Mouse (Mus musculus) midbrain, embryonic 10.5 days (tissue): Measurements from ENCODE around the gene Tbxas1. TPM values are rescaled to one million over a fixed set of nuclear protein-coding genes. Genes with fewer than 3 reads are reported as not detected.

ENCODE experiments used
- DNase-seq: peaks from one replicate; pipeline ENCODE4 v3.0.0-alpha.2; 2017; ENCODE audit warnings: low spot score
- H3K27ac ChIP-seq: fragments of 300-500 bp; sonication (generic); replicated peaks from 2 replicates; pipeline ENCODE4 v1.5.1; 2016; ENCODE audit warnings: mild to moderate bottlenecking
- H3K27me3 ChIP-seq: fragments of 300-500 bp; sonication (generic); 2 replicates; pipeline ENCODE4 v1.6.1; 2016; ENCODE audit warnings: low read depth, mild to moderate bottlenecking; ENCODE audit not compliant: poor library complexity, severe bottlenecking
- H3K36me3 ChIP-seq: fragments of 300-500 bp; sonication (generic); 2 replicates; pipeline ENCODE4 v1.6.1; 2016; ENCODE audit warnings: mild to moderate bottlenecking, moderate library complexity
- H3K4me1 ChIP-seq: fragments of 300-500 bp; sonication (generic); 2 replicates; pipeline ENCODE4 v1.6.1; 2016
- H3K4me3 ChIP-seq: fragments of 300-500 bp; sonication (generic); 2 replicates; pipeline ENCODE4 v1.5.1; 2016; ENCODE audit warnings: mild to moderate bottlenecking, moderate library complexity
- H3K9me3 ChIP-seq: fragments of 300-500 bp; sonication (generic); replicated peaks from 2 replicates; pipeline ENCODE4 v1.6.1; 2016; ENCODE audit warnings: mild to moderate bottlenecking
- WGBS: fragments of 180-500 bp; shearing (Covaris S2); methylation state at CpG from one replicate; pipeline ENCODE4 v1.1.7; 2016; 5-methylcytosine and 5-hydroxymethylcytosine counted together
- polyA plus RNA-seq: library from polyadenylated mRNA; unstranded; fragments of >200 nt; fragmentation: Nextera tagmentation; extraction: Ambion mirVana; gene quantifications from 2 replicates; pipeline ENCODE4 v1.2.1, GENCODE M21; 2016

The Tbxas1 gene
- polyA plus RNA-seq, 1 experiment from 2014 or later: 1.1 TPM

- Histone ChIP-seq H3K4me1 (peaks cover 25% of the 10 kb centered on the region), H3K9me3 (no peaks in the 10 kb centered on the region), H3K27me3 (no peaks in the 10 kb centered on the region), H3K4me3 (no peak overlapping the region), H3K36me3 (no peaks in the 10 kb centered on the region), H3K27ac (no peak overlapping the region)
- WGBS: 78% methylated on average over 3 of the region's 3 CpGs
- DNase-seq: no peak
Measured at GRCm38 (mm10) chr6:39058936-39059335, 183.7 kb downstream of the Tbxas1 start.

DNA sequence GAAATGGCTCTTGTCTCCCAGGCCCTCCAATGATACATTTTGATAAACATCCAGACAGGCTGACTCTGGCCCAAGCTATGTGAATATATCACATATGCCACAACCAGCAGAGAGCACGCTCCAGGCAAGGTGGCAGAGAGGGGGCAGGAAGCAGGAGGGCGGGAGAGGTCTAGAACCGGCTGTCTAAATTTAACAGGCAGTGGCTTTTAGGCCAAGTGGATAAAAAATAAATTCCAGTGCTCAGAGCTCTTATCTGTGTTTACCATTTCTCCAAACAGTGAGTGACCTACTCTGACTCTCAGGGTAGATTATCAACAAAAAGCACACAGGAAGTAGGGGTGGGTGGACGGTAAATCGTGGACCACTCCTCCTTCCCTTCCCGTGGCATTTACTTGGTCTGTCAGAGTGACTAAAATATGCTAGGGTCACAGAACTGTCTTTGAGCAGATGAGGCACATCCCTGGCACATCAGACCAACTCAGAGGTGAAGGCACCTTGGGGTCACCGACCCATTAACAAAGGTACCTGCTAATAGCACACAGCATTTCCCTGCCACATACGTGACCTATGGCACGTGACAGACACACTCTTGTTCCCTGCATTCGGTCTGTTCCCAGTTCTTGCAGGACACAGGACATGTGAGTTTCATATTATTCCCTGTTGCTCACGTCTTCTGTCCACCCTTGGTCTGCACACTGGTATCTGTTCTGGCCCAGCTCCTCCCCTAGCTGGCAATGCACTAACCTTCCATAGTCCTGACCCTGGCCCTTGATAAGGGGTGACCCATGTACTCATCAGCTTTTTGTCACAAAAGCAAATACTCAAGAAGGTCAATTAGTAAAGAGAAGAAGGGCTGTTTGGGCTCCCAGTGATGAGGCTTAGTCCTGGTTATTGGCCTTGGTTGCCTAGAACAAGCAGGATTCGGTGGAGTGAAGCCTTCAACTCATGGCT lies 184.6 kb downstream of the Tbxas1 start:
- WGBS: 88% methylated on average over 12 of the region's 12 CpGs
- H3K36me3 ChIP-seq: no peaks in the 10 kb centered on the region

DNA sequence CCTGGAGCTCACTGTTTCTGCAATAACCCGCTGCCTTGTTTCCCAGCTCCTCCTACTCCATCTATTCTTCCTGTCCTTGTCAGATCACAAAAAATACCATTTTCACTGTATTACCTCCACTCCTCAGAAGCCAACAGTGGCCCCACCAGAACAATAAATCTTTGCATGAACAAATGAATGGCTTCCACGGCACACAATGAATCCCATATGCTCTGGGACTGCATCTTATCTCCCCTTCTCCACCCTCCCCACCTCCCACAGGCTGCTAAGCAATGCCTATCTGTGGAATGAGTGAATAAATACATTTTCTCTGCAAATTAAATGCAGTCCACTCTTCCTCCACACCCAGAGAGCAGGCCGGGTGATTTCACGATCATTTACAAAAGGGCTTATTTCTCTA lies 186.0 kb downstream of the Tbxas1 start:
- 72% methylated on average over 4 of the region's 4 CpGs for WGBS

More for the DNA sequence above, 184.6 kb downstream of the Tbxas1 start:
- H3K27ac ChIP-seq: 0 out of 2 replicates have a peak overlapping the region, but pooled peaks have one; percentile 23
- H3K27me3 ChIP-seq: no peaks in the 10 kb centered on the region
- H3K4me1 ChIP-seq: peaks cover 25% of the 10 kb centered on the region
- H3K4me3 ChIP-seq: no peak overlapping the region
- DNase-seq: no peak
- H3K9me3 ChIP-seq: no peaks in the 10 kb centered on the region

DNA sequence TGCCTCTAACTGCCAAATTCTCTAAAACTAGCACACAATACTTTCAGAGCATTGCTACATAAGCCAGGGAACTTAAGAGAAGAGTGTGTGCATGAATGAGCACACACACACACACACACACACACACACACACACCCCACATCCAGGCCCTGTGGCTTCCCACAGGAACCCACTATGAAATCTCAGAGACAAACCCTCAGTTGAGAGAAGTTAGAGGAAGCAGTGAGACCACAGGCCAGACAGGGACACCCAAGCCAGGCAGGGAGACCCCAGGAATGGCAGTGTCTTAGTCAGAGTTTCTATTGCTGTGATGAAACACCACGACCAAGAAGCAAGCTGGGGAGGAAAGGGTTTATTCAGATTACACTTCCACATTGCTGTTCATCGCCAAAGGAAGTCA lies 188.3 kb downstream of the Tbxas1 start:
- H3K36me3 ChIP-seq: no peaks in the 10 kb centered on the region
- H3K4me1 ChIP-seq: peaks cover 20% of the 10 kb centered on the region
- no peak overlapping the region for H3K4me3 ChIP-seq
- no peaks in the 10 kb centered on the region for H3K9me3 ChIP-seq
- no peaks in the 10 kb centered on the region for H3K27me3 ChIP-seq
- DNase-seq: no peak
- WGBS: 69% methylated on average over 2 of the region's 2 CpGs
- no peak overlapping the region for H3K27ac ChIP-seq

More for the DNA sequence above, 186.0 kb downstream of the Tbxas1 start:
- Histone ChIP-seq H3K27me3 (no peaks in the 10 kb centered on the region), H3K4me1 (peaks cover 20% of the 10 kb centered on the region), H3K27ac (peak overlapping the region; percentile 69), H3K4me3 (no peak overlapping the region), H3K36me3 (no peaks in the 10 kb centered on the region), H3K9me3 (no peaks in the 10 kb centered on the region)
- DNase-seq: no peak

DNA sequence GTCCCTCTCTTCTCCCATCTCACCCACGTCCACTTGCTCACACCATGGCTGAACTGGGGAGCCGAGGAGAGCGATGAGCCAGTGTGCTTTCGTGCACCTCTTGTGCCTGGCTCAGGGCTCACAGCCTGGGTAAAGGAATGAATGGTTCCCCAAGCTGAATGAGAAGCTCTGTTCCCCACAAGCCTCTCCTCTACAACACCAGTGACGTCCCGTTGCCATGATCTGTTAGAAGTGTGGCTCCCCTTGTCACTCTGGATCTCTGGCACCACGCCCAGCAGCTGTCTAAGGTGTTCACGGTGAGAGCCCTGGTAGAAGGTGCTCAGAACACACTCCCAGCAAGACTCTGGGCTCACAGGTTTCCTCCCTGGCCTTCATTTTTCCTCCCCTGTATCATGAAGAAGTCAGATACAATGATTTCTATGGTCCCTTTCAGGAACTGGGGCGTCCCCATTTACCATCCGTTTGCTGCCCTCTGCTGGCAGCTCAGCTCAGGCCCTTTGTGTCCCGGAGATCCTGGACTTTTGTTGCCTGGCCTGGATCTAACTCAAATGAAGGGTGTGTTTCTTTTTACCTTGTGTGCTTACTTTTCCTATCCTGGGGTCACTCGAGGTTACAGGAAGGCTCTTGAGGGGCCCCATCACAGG lies 191.9 kb downstream of the Tbxas1 start:
- 47% methylated on average over 12 of the region's 12 CpGs for WGBS
- Histone ChIP-seq H3K9me3 (0 out of 2 replicates have a peak, but pooled peaks cover 3% of the 10 kb centered on the region), H3K4me3 (no peak overlapping the region), H3K27me3 (no peaks in the 10 kb centered on the region), H3K27ac (peak overlapping the region; percentile 46; the same call in 1 of the 2 replicates), H3K36me3 (no peaks in the 10 kb centered on the region), H3K4me1 (no peaks in the 10 kb centered on the region)
- peak; percentile 79 for DNase-seq

DNA sequence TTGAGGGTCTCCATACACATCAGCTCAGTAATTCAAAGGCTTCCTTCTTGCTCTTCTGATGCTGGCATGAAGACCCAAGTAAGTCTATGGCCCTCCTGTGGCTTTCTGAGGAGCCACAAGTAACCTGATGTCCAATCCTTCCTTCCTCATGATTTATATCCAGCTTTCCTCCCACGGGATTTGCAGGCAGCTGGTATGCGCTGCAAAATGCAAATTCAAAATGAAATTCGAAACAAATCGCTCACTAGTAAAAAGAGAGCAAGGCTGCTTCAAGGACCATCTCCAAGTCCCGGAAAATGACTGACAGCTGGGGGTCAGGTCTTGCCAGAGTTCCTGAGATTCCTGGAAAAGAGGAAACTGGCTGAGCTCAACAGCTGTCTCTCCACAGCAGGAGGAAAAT lies 197.5 kb downstream of the Tbxas1 start:
- 81% methylated on average over 5 of the region's 5 CpGs for WGBS
- Histone ChIP-seq H3K27ac (no peak overlapping the region), H3K27me3 (no peaks in the 10 kb centered on the region), H3K4me1 (peaks cover 6% of the 10 kb centered on the region; the same call in 1 of the 2 replicates), H3K36me3 (no peaks in the 10 kb centered on the region), H3K9me3 (0 out of 2 replicates have a peak, but pooled peaks cover 3% of the 10 kb centered on the region), H3K4me3 (no peak overlapping the region)
- no peak for DNase-seq

DNA sequence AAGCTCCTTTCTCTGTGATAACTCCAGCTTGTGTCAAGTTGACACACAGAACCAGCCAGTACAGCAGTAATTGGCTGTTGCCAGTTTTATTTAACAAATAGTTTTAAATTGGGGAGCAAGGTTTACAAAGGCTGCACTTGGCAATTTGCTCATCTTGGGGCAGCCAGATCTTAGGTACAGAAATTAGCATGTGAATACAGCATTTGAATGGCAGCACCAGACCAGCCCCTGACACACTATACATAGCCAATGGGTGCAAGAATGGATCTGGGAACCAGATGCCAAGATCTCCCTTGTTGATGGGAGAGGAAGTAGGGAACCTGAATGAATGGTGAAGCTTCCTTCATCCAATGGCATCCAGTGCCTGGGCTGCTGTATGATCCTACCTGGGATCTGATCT lies 199.0 kb downstream of the Tbxas1 start:
- Histone ChIP-seq H3K9me3 (0 out of 2 replicates have a peak, but pooled peaks cover 3% of the 10 kb centered on the region), H3K27me3 (no peaks in the 10 kb centered on the region), H3K4me1 (peaks cover 6% of the 10 kb centered on the region; the same call in 1 of the 2 replicates), H3K36me3 (no peaks in the 10 kb centered on the region), H3K27ac (no peak overlapping the region), H3K4me3 (no peak overlapping the region)
- DNase-seq: no peak

DNA sequence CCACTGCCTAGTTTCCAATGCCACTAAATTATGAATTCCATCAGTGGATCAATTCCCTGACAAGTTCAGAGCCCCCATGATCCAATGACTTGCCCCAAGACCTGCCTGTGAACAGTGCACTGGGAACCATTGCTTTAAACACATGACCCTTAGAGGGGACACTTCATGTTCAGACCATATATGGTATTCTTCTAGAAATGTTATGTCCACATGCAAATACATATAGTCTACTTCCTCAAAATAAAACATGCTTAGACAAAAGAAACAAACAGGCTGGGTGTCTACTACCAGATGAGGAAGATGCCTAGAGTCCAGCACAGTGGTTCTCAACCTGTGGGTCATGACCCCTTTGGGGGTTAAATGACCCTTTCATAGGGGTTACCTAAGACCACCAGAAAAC lies 201.3 kb downstream of the Tbxas1 start:
- no peak overlapping the region for H3K4me3 ChIP-seq

DNA sequence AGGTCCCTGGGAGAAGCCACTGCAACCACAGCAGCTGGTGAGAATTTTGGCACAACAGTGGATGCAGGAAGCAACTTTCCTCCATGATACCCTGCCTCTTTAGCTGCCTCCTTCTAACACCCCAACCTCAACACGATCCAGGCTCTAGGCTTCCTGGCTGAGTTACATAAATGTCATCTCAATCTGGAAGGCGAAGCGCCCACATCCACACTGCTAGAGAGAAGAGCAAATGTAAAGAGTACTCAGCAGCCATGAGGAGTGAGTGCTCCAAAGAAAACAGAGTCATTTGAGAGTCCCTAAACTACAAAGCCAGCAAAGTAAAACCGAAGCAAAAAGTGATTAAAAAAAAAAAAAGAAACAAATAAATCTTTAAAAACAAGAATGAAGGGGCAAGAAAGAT lies 229.4 kb downstream of the Tbxas1 start:
- no peaks in the 10 kb centered on the region for H3K27me3 ChIP-seq
- H3K4me3 ChIP-seq: no peak overlapping the region
- no peaks in the 10 kb centered on the region for H3K36me3 ChIP-seq
- 86% methylated on average over 4 of the region's 4 CpGs for WGBS
- no peak overlapping the region for H3K27ac ChIP-seq
- no peaks in the 10 kb centered on the region for H3K4me1 ChIP-seq
- DNase-seq: no peak
- H3K9me3 ChIP-seq: no peaks in the 10 kb centered on the region

More for the DNA sequence above, 201.3 kb downstream of the Tbxas1 start:
- Histone ChIP-seq H3K27me3 (no peaks in the 10 kb centered on the region), H3K4me1 (peaks cover 6% of the 10 kb centered on the region; the same call in 1 of the 2 replicates), H3K9me3 (no peaks in the 10 kb centered on the region), H3K27ac (no peak overlapping the region), H3K36me3 (no peaks in the 10 kb centered on the region)
- no peak for DNase-seq

GRCm38 (mm10) chr6:39106812-39107211 lies 231.6 kb downstream of the Tbxas1 start:
- Histone ChIP-seq H3K27ac (no peak overlapping the region), H3K9me3 (no peaks in the 10 kb centered on the region), H3K4me3 (no peak overlapping the region), H3K36me3 (no peaks in the 10 kb centered on the region), H3K27me3 (no peaks in the 10 kb centered on the region), H3K4me1 (no peaks in the 10 kb centered on the region)
- DNase-seq: no peak
- WGBS: 48% methylated on average over 2 of the region's 2 CpGs

DNA sequence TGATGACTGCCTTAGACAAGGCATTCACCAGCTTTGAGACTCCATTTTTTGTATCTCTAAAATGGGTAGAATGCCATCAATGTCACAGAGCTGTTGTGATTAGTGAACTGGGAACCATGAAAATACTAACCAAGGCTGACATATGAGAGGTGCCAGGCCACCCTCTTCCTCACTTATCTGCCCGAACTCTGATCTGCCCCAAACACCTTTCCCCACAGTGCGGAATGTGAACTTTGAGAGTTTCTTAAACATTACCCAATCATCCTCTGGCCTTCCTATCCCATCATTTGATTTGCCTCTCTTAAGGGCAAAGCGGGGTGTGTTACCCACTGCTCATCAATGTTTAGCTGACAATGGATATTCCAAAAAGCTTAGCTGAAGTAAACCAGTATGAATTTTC lies 237.5 kb downstream of the Tbxas1 start:
- H3K4me3 ChIP-seq: no peak overlapping the region
- WGBS: 92% methylated on average over 3 of the region's 3 CpGs
- no peak for DNase-seq
- no peaks in the 10 kb centered on the region for H3K9me3 ChIP-seq
- no peaks in the 10 kb centered on the region for H3K36me3 ChIP-seq
- H3K4me1 ChIP-seq: peaks cover 4% of the 10 kb centered on the region
- peaks cover 32% of the 10 kb centered on the region for H3K27me3 ChIP-seq
- H3K27ac ChIP-seq: no peak overlapping the region

DNA sequence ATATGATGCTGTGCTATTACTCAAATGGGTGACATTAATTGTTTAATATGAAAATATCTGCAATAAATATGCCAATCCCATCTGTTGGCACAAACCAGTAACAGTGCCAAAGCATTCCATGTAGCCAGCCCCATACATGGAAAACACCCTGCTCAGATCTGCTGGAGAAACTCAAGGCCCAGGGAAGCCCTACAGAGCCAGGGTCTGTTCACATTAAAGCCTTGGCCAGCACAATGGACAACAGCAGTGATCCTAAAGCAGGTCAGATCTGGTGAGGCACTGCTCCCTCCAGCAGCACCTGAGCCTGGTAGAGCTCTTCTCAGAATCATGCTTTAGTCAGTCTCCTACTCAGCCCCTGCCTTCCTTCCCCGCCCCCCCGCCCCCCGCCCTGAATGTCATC lies 237.9 kb downstream of the Tbxas1 start:
- Histone ChIP-seq H3K4me1 (peaks cover 8% of the 10 kb centered on the region), H3K36me3 (no peaks in the 10 kb centered on the region), H3K4me3 (no peak overlapping the region), H3K27ac (no peak overlapping the region), H3K9me3 (no peaks in the 10 kb centered on the region), H3K27me3 (peaks cover 36% of the 10 kb centered on the region)
- WGBS: 89% methylated on average over 3 of the region's 3 CpGs
- DNase-seq: no peak

DNA sequence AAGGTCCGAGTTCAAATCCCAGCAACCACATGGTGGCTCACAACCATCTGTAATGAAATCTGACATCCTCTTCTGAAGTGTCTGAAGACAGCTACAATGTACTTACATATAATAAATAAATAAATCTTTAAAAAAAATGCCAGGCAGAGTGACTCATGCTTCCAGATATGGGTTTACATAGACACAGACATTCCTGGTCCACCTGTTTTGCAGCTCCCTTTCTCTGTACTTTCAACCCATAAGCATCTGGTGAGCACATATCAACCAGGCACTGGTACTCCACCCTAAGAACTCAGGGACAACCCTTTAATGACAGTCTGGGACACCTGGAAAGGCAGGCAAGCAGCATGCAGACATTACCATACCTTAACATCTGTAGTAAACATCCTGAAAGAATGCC lies 240.2 kb downstream of the Tbxas1 start:
- H3K4me3 ChIP-seq: no peak overlapping the region
- no peaks in the 10 kb centered on the region for H3K36me3 ChIP-seq
- H3K4me1 ChIP-seq: peaks cover 14% of the 10 kb centered on the region
- WGBS: 82% methylated on average over 1 of the region's 1 CpGs
- H3K27me3 ChIP-seq: peaks cover 59% of the 10 kb centered on the region
- no peak for DNase-seq
- H3K27ac ChIP-seq: no peak overlapping the region
- H3K9me3 ChIP-seq: peaks cover 7% of the 10 kb centered on the region
